Mouse (Mus musculus) liver, postnatal 0 days (tissue): Measurements from ENCODE around the gene Mmp14.
A peak's percentile ranks its signal among the peaks of the same experiment; 100 is the strongest.

Source experiments
- CTCF ChIP-seq: sonication (generic); IDR thresholded peaks from 2 replicates; pipeline ENCODE4 v1.5.1; 2016; ENCODE audit warnings: antibody characterized with exemption, low read depth
- EP300 ChIP-seq: IDR thresholded peaks from 2 replicates; pipeline ENCODE4 v1.6.1; 2016; ENCODE audit warnings: antibody characterized with exemption, low read depth, mild to moderate bottlenecking

- TF ChIP-seq CTCF = peak; percentile 83
- TF ChIP-seq EP300 = no peak
Measured at GRCm38 (mm10) chr14:54482498-54482897, 51.1 kb downstream of the Mmp14 start.
